In the genomic region with DNA sequence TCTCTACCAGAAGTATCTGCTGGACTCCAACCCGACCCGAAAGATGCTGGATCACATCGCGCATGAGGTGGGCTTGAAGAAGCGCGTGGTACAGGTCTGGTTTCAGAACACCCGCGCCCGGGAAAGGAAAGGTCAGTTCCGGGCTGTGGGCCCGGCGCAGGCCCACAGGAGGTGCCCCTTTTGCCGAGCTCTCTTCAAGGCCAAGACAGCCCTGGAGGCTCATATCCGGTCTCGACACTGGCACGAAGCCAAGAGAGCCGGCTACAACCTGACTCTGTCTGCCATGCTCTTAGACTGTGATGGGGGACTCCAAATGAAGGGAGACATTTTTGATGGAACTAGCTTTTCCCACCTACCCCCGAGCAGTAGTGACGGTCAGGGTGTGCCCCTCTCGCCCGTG, we compare ENCODE assay signal across 17 mouse cellular contexts.
"Had no signal": no experiment of that assay in that cellular context is flagged by ENCODE, and none has a peak within 500 bp of the region (broad histone marks: within the 10 kb centered on the region; RNA-seq: fewer than 3 reads in every experiment).

No protein-coding gene starts in this region.

- H3K9ac ChIP-seq: lung, embryonic 14.5 days; midbrain, embryonic 12.5 days; neural tube, embryonic 13.5 days; neural tube, embryonic 15.5 days; stomach, embryonic 15.5 days had no signal

- H3K4me2 ChIP-seq: lung, embryonic 14.5 days; midbrain, embryonic 12.5 days; neural tube, embryonic 13.5 days; neural tube, embryonic 15.5 days; stomach, embryonic 15.5 days had no signal

- H3K27me3 ChIP-seq: midbrain, embryonic 12.5 days; neural tube, embryonic 13.5 days; neural tube, embryonic 15.5 days; stomach, embryonic 15.5 days had no signal

- ATAC-seq: midbrain, embryonic 16.5 days had no signal

- H3K4me1 ChIP-seq: midbrain, embryonic 10.5 days; midbrain, embryonic 12.5 days; neural tube, embryonic 13.5 days; neural tube, embryonic 15.5 days; stomach, embryonic 15.5 days had no signal

- H3K27ac ChIP-seq: midbrain, embryonic 10.5 days; midbrain, embryonic 12.5 days; neural tube, embryonic 13.5 days; neural tube, embryonic 15.5 days; stomach, embryonic 15.5 days; stomach, postnatal 0 days had no signal

- DNase-seq: lung, adult 18-20 months; lung, embryonic 14.5 days; lung, postnatal 10 days; lung, postnatal 4 days; midbrain, embryonic 14.5 days; right cerebral cortex, postnatal 14 days; thymus, adult 2 months; thymus, postnatal 25 days; thymus, postnatal 4 days had no signal

- H3K4me3 ChIP-seq: midbrain, embryonic 10.5 days; midbrain, embryonic 12.5 days; myocyte; neural tube, embryonic 13.5 days; neural tube, embryonic 15.5 days; stomach, embryonic 15.5 days had no signal
